Mouse (Mus musculus) midbrain, embryonic 12.5 days (tissue): ENCODE data around the gene Ciapin1. TPM values are rescaled to one million over a fixed set of nuclear protein-coding genes. Genes with fewer than 3 reads are reported as not detected.

Experiments
- ATAC-seq: fragments of 200-750 bp; cut with Nextera tagmentation; 2 replicates; pipeline ENCODE4 v1.8.0; 2017; ENCODE audit warnings: low read depth, moderate TSS enrichment, moderate library complexity; ENCODE audit not compliant: low FRiP score
- H3K27ac ChIP-seq: fragments of 300-500 bp; sonication (generic); replicated peaks from 2 replicates; pipeline ENCODE4 v1.5.1; 2016; ENCODE audit warnings: mild to moderate bottlenecking
- H3K27me3 ChIP-seq: fragments of 300-500 bp; sonication (generic); 2 replicates; pipeline ENCODE4 v1.6.1; 2016; ENCODE audit warnings: mild to moderate bottlenecking
- H3K36me3 ChIP-seq: fragments of 300-500 bp; sonication (generic); 2 replicates; pipeline ENCODE4 v1.6.1; 2016
- H3K4me1 ChIP-seq: fragments of 300-500 bp; sonication (generic); 2 replicates; pipeline ENCODE4 v1.6.1; 2016
- H3K4me2 ChIP-seq: fragments of 300-500 bp; sonication (generic); replicated peaks from 2 replicates; pipeline ENCODE4 v1.6.1; 2016; ENCODE audit warnings: mild to moderate bottlenecking, moderate library complexity
- H3K4me3 ChIP-seq: fragments of 300-500 bp; sonication (generic); 2 replicates; pipeline ENCODE4 v1.5.1; 2016; ENCODE audit warnings: mild to moderate bottlenecking
- H3K9ac ChIP-seq: fragments of 300-500 bp; sonication (generic); replicated peaks from 2 replicates; pipeline ENCODE4 v1.6.1; 2016; ENCODE audit warnings: mild to moderate bottlenecking, moderate library complexity
- H3K9me3 ChIP-seq: fragments of 300-500 bp; sonication (generic); 2 replicates; pipeline ENCODE4 v1.6.1; 2016; ENCODE audit warnings: mild to moderate bottlenecking
- WGBS: fragments of 180-500 bp; shearing (Covaris S2); methylation state at CpG from one replicate; pipeline ENCODE4 v1.1.7; 2016; 5-methylcytosine and 5-hydroxymethylcytosine counted together
- polyA plus RNA-seq: library from polyadenylated mRNA; unstranded; fragments of >200 nt; fragmentation: Nextera tagmentation; extraction: Ambion mirVana; gene quantifications from 2 replicates; pipeline ENCODE4 v1.2.1, GENCODE M21; 2016

The Ciapin1 gene
- polyA plus RNA-seq, 1 experiment from 2014 or later, result 192 TPM

GRCm38 (mm10) chr8:94771941-94772670 is 66.1 kb downstream of the Ciapin1 start, which contains the start of gene Cx3cl1:
Gene Cx3cl1, plus strand, starts transcription at chr8:94772009.
- under 1% methylated on average over 38 of the region's 38 CpGs for WGBS

GRCm38 (mm10) chr8:94770945-94771344 is 67.2 kb downstream of the Ciapin1 start:
- no peaks in the 10 kb centered on the region for H3K36me3 ChIP-seq
- no peaks in the 10 kb centered on the region for H3K9me3 ChIP-seq
- no peak overlapping the region for H3K27ac ChIP-seq
- no peak overlapping the region for H3K9ac ChIP-seq
- H3K4me3 ChIP-seq, result no peak overlapping the region
- H3K27me3 ChIP-seq, result peaks cover 60% of the 10 kb centered on the region
- 77% methylated on average over 6 of the region's 6 CpGs for WGBS
- H3K4me2 ChIP-seq, result no peak overlapping the region; the same call in 1 of the 2 replicates
- H3K4me1 ChIP-seq, result peaks cover 37% of the 10 kb centered on the region
- no peak for ATAC-seq

More at GRCm38 (mm10) chr8:94771941-94772670, 66.1 kb downstream of the Ciapin1 start, which contains the start of gene Cx3cl1:
- Histone ChIP-seq H3K4me3 (peak within 1 kb of the TSS; percentile 55), H3K27ac (no peak within 1 kb of the TSS), H3K4me2 (peak within 1 kb of the TSS; percentile 94), H3K36me3 (no peaks in the 10 kb centered on the region), H3K9ac (peak within 1 kb of the TSS; percentile 69), H3K4me1 (peaks cover 37% of the 10 kb centered on the region), H3K9me3 (no peaks in the 10 kb centered on the region), H3K27me3 (peaks cover 60% of the 10 kb centered on the region)
- peak; percentile 91 for ATAC-seq

Other genes starting within 250 kb of the Ciapin1 start
- 55.0 and 57.7 TPM in 2 replicates for gene Rspry1, start 236.4 kb downstream of the Ciapin1 start, polyA plus RNA-seq
- 97.4 and 105 TPM in 2 replicates for gene Fam192a, start 236.4 kb downstream of the Ciapin1 start, polyA plus RNA-seq
- 238 and 247 TPM in 2 replicates for gene Arl2bp, start 171.8 kb downstream of the Ciapin1 start, polyA plus RNA-seq
- 0.34 and 0.38 TPM in 2 replicates for gene Pllp, start 142.1 kb downstream of the Ciapin1 start, polyA plus RNA-seq
- gene Ccl22, start 92.8 kb downstream of the Ciapin1 start, polyA plus RNA-seq, result not detected in 2 replicates
- 8.2 and 11.3 TPM in 2 replicates for gene Cx3cl1, start 66.3 kb downstream of the Ciapin1 start, polyA plus RNA-seq
- not detected in 2 replicates for gene Ccl17, start 27.9 kb downstream of the Ciapin1 start, polyA plus RNA-seq
- gene Coq9, start within 50 bp of the Ciapin1 start, polyA plus RNA-seq, result 53.4 and 54.4 TPM in 2 replicates
- gene Polr2c, start 19.1 kb upstream of the Ciapin1 start, polyA plus RNA-seq, result 136 and 140 TPM in 2 replicates
- gene Dok4, start 38.0 kb upstream of the Ciapin1 start, polyA plus RNA-seq, result 24.8 and 26.6 TPM in 2 replicates
- 16.3 and 18.1 TPM in 2 replicates for gene Ccdc102a, start 79.7 kb upstream of the Ciapin1 start, polyA plus RNA-seq
- gene Adgrg5, start 85.3 kb upstream of the Ciapin1 start, polyA plus RNA-seq, result 0.09 and 0.10 TPM in 2 replicates
- 193 and 210 TPM in 2 replicates for gene Adgrg1, start 136.4 kb upstream of the Ciapin1 start, polyA plus RNA-seq
- 1.7 and 2.7 TPM in 2 replicates for gene Adgrg3, start 179.3 kb upstream of the Ciapin1 start, polyA plus RNA-seq
- gene Drc7, start 216.7 kb upstream of the Ciapin1 start, polyA plus RNA-seq, result 0.21 TPM in 1 of 2 replicates, not detected in the other
- gene Katnb1, start 242.8 kb upstream of the Ciapin1 start, polyA plus RNA-seq, result 35.6 and 40.8 TPM in 2 replicates